Mouse (Mus musculus) ES-E14 (cell line): ENCODE data around the gene Gm42791.

Experiments
- CHD2 ChIP-seq: IDR thresholded peaks from 2 replicates; pipeline ENCODE4 v1.6.1; 2014; ENCODE audit warnings: mild to moderate bottlenecking, low read depth, low read length, inconsistent platforms
- HCFC1 ChIP-seq: IDR thresholded peaks from 2 replicates; pipeline ENCODE4 v1.6.1; 2012; ENCODE audit warnings: low read length, inconsistent platforms, borderline replicate concordance; ENCODE audit not compliant: insufficient read depth
- MAFK ChIP-seq: IDR thresholded peaks from 2 replicates; pipeline ENCODE4 v1.6.1; 2014; ENCODE audit warnings: mild to moderate bottlenecking, low read depth, low read length, inconsistent platforms; ENCODE audit not compliant: insufficient read depth
- ZC3H11A ChIP-seq: IDR thresholded peaks from 2 replicates; pipeline ENCODE4 v1.6.1; 2012; ENCODE audit warnings: low read depth, mild to moderate bottlenecking, inconsistent platforms, low read length, borderline replicate concordance
- ZNF384 ChIP-seq: IDR thresholded peaks from 2 replicates; pipeline ENCODE4 v1.6.1; 2012; ENCODE audit warnings: low read depth, low read length, inconsistent platforms

GRCm38 (mm10) chr5:148899361-148899760 lies 95.6 kb downstream of the Gm42791 start:
- TF ChIP-seq HCFC1: no peak
- no peak for TF ChIP-seq ZNF384
- TF ChIP-seq ZC3H11A: no peak
- no peak for TF ChIP-seq MAFK
- no peak for TF ChIP-seq CHD2
